Comparison of ENCODE assay signal across 9 mouse cellular contexts in the genomic region with DNA sequence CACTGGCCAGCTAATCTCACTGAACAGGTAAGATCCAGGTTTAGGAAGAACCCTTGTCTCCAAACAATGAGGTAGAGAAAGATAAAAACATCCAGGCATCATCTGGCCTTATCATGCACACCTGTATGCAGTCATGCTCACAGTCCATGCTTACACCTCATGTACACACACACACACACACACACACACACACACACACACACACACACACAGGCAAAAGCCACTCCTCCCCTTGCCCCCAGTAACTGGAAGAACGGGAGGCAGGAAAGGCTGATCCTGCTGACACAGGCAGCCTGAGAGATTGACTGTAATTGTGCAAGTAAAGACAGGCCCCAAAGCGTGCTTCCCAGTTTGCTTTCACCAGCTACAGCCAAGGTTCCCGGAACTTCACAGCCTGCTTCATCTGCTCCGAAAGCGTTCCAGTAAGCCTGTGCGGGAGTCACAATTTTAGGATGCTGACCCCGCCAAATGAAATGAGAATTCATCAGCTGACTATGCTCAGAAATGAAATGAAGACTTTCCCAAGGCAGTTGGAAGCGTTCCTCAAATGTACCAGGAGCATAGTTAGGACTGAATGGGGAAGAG. TPM values are rescaled to one million over a fixed set of nuclear protein-coding genes. Genes with fewer than 3 reads are reported as not detected.
DNase-seq lines count a peak whose midpoint lies in the region; ATAC-seq lines count a peak whose summit lies in the region.
"Had no signal": no experiment of that assay in that cellular context is flagged by ENCODE, and none has a peak within 500 bp of the region (broad histone marks: within the 10 kb centered on the region; RNA-seq: fewer than 3 reads in every experiment).

No protein-coding gene starts in this region.

- no peak overlapping the region; the same call in 1 of the 2 replicates for H3K27ac ChIP-seq in kidney, embryonic 14.5 days (ENCODE audit: low read depth, low read length)
- peak overlapping the region; percentile 78 for H3K27ac ChIP-seq in brown adipose tissue, adult 24 weeks (replicated peaks; ENCODE audit: low read depth, low read length)
- peak overlapping the region; percentile 67 for H3K27ac ChIP-seq in embryonic facial prominence, embryonic 14.5 days (replicated peaks; ENCODE audit: low read depth, low read length)
- H3K27ac ChIP-seq in limb, embryonic 10.5 days = peak overlapping the region; percentile 36
- H3K27ac ChIP-seq: forebrain, embryonic 13.5 days had no signal

- H3K4me3 ChIP-seq in kidney, embryonic 14.5 days (ENCODE audit: low read length) = no peak overlapping the region
- H3K4me3 ChIP-seq in brown adipose tissue, adult 24 weeks (ENCODE audit: insufficient read depth, low read depth, low read length) = no peak overlapping the region
- no peak overlapping the region for H3K4me3 ChIP-seq in embryonic facial prominence, embryonic 14.5 days (ENCODE audit: low read depth, low read length)
- H3K4me3 ChIP-seq in limb, embryonic 10.5 days = no peak overlapping the region
- H3K4me3 ChIP-seq: forebrain, embryonic 13.5 days had no signal

- H3K36me3 ChIP-seq in kidney, embryonic 14.5 days (ENCODE audit: control insufficient read depth, insufficient read depth, low read length) = no peaks in the 10 kb centered on the region
- no peaks in the 10 kb centered on the region for H3K36me3 ChIP-seq in embryonic facial prominence, embryonic 14.5 days (ENCODE audit: control insufficient read depth, insufficient read depth, low read length)
- no peaks in the 10 kb centered on the region for H3K36me3 ChIP-seq in limb, embryonic 10.5 days

- peak; percentile 7 for DNase-seq in kidney, postnatal 14 days
- peak; percentile 81 for DNase-seq in embryonic facial prominence, embryonic 14.5 days (ENCODE audit: low spot score)
- DNase-seq in limb, embryonic 10.5 days (ENCODE audit: low spot score) = no peak
- DNase-seq in testis, postnatal 14 days (ENCODE audit: low spot score) = no peak

- H3K4me2 ChIP-seq in kidney, embryonic 14.5 days (replicated peaks; ENCODE audit: low read depth, low read length) = no peak overlapping the region
- H3K4me2 ChIP-seq in embryonic facial prominence, embryonic 14.5 days (ENCODE audit: low read depth, low read length) = no peak overlapping the region
- H3K4me2 ChIP-seq: forebrain, embryonic 13.5 days had no signal

- H3K4me1 ChIP-seq in kidney, embryonic 14.5 days (ENCODE audit: control insufficient read depth, insufficient read depth, low read length) = no peaks in the 10 kb centered on the region
- peaks cover 22% of the 10 kb centered on the region; the same call in 1 of the 2 replicates for H3K4me1 ChIP-seq in brown adipose tissue, adult 24 weeks (ENCODE audit: control insufficient read depth, insufficient read depth, insufficient read length, low read length)
- peaks cover 20% of the 10 kb centered on the region for H3K4me1 ChIP-seq in embryonic facial prominence, embryonic 14.5 days (ENCODE audit: control insufficient read depth, insufficient read depth, low read length)
- H3K4me1 ChIP-seq in limb, embryonic 10.5 days = peaks cover 19% of the 10 kb centered on the region; the same call in 1 of the 2 replicates
- H3K4me1 ChIP-seq: forebrain, embryonic 13.5 days had no signal

- H3K9me3 ChIP-seq in kidney, embryonic 14.5 days (ENCODE audit: control insufficient read depth, low read length) = no peaks in the 10 kb centered on the region
- no peaks in the 10 kb centered on the region for H3K9me3 ChIP-seq in embryonic facial prominence, embryonic 14.5 days (ENCODE audit: control insufficient read depth, low read length)
- H3K9me3 ChIP-seq in limb, embryonic 10.5 days (replicated peaks) = no peaks in the 10 kb centered on the region
- H3K9me3 ChIP-seq: forebrain, embryonic 13.5 days had no signal

- H3K9ac ChIP-seq in kidney, embryonic 14.5 days (ENCODE audit: low read depth, low read length) = no peak overlapping the region
- no peak overlapping the region for H3K9ac ChIP-seq in embryonic facial prominence, embryonic 14.5 days (ENCODE audit: low read depth, low read length)
- H3K9ac ChIP-seq: forebrain, embryonic 13.5 days had no signal

- no peak for ATAC-seq in kidney, embryonic 14.5 days (ENCODE audit: low FRiP score, low TSS enrichment)
- peak; percentile 48 for ATAC-seq in embryonic facial prominence, embryonic 14.5 days (ENCODE audit: low read depth)
- no peak for ATAC-seq in granulocyte monocyte progenitor cell, adult 5-6 weeks (replicated peaks; ENCODE audit: poor library complexity, severe bottlenecking)
- ATAC-seq: forebrain, embryonic 13.5 days; Patski had no signal

- H3K27me3 ChIP-seq in kidney, embryonic 14.5 days (ENCODE audit: control insufficient read depth, insufficient read depth, low read length) = no peaks in the 10 kb centered on the region
- H3K27me3 ChIP-seq in embryonic facial prominence, embryonic 14.5 days (replicated peaks; ENCODE audit: control insufficient read depth, insufficient read depth, low read length) = no peaks in the 10 kb centered on the region
- no peaks in the 10 kb centered on the region for H3K27me3 ChIP-seq in limb, embryonic 10.5 days (ENCODE audit: low read depth, poor library complexity, severe bottlenecking)
- H3K27me3 ChIP-seq: forebrain, embryonic 13.5 days; Patski had no signal

- WGBS in kidney, embryonic 14.5 days = 75% methylated on average over 8 of the region's 8 CpGs
- WGBS in embryonic facial prominence, embryonic 14.5 days = 50% methylated on average over 8 of the region's 8 CpGs
- 72% methylated on average over 8 of the region's 8 CpGs for WGBS in limb, embryonic 10.5 days

RNA-seq across cellular contexts. Expression of a gene that starts 19.4 kb away (rescaled TPM):
- 3.2 and 4.0 TPM in 2 replicates for polyA plus RNA-seq in kidney, embryonic 14.5 days (2014; fragmentation: Nextera tagmentation; extraction: Ambion mirVana)
- 2.5 and 4.8 TPM in 2 replicates for polyA plus RNA-seq in brown adipose tissue, adult 24 weeks (2012; ENCODE audit: insufficient read depth, insufficient read length, missing spikeins)
- 49.8 and 57.3 TPM in 2 replicates for polyA plus RNA-seq in embryonic facial prominence, embryonic 14.5 days (2014; fragmentation: Nextera tagmentation; extraction: Ambion mirVana)
- polyA plus RNA-seq in limb, embryonic 10.5 days (2016; fragmentation: Nextera tagmentation; extraction: Ambion mirVana) = 3.2 and 3.4 TPM in 2 replicates
- total RNA-seq in granulocyte monocyte progenitor cell, adult 5-6 weeks (2014; fragmentation: Nextera tagmentation) = 119 and 145 TPM in 2 replicates
- 130 and 135 TPM in 2 replicates for total RNA-seq in granulocyte monocyte progenitor cell, adult 5-6 weeks (2017)

Comparison
In these comparisons a context has a peak if more than half of its experiments do, and no peak if none do; other contexts are left out.
1. DNase-seq: peak in kidney, postnatal 14 days (single experiment) and embryonic facial prominence, embryonic 14.5 days (single experiment); none in limb, embryonic 10.5 days (single experiment) and testis, postnatal 14 days (single experiment).